Mouse (Mus musculus) frontal cortex, adult 2 months (tissue): Measurements from ENCODE around the gene Mbd3l1. TPM values are rescaled to one million over a fixed set of nuclear protein-coding genes. Genes with fewer than 3 reads are reported as not detected.
A peak's percentile ranks its signal among the peaks of the same experiment; 100 is the strongest.

Experiments
- DNase-seq, 2 experiments: peaks; one replicate each; pipeline ENCODE4 v3.0.0; 2022; ENCODE audit warnings: low spot score in 1 of 2; ENCODE audit errors: extremely low spot score in 1 of 2
- polyA plus RNA-seq: library from polyadenylated mRNA; depleted of rRNA; stranded (reverse); fragments of >200 nt; gene quantifications from 2 replicates; pipeline ENCODE4 v1.2.3, GENCODE M21; 2012; rRNA removed

Mbd3l1 gene
- polyA plus RNA-seq: not detected in 2 replicates

GRCm38 (mm10) chr9:18478168-18478567 is at the start of gene Mbd3l1, which contains the start of gene Zfp558:
Gene Mbd3l1 (plus strand): TSS chr9:18478359.
Gene Zfp558 (minus strand): TSS chr9:18478268.
- DNase-seq: no peak

DNA sequence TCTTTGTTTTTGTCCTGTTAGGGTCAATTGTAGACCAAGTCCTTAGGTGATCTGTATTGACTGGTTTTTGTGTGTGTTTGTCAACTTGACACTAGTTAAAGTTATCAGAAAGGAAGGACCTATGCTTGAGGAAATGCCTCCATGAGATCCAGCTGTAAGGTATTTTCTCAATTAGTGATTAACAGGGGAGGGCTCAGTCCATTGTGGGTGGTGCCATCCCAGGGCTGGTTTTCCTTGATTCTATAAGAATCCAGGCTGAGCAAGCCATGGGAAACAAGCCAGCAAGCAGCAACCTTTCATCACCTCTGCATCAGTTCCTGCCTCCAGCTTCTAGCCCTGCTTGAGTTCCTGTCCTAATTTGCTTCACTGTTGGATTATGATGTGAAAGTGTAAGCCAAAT is 47.8 kb upstream of the Mbd3l1 start, which contains the start of gene Mbd3l2:
Gene Mbd3l2 (plus strand): TSS at position 301 of the 400 bp plus-strand sequence.
- DNase-seq: no peak

DNA sequence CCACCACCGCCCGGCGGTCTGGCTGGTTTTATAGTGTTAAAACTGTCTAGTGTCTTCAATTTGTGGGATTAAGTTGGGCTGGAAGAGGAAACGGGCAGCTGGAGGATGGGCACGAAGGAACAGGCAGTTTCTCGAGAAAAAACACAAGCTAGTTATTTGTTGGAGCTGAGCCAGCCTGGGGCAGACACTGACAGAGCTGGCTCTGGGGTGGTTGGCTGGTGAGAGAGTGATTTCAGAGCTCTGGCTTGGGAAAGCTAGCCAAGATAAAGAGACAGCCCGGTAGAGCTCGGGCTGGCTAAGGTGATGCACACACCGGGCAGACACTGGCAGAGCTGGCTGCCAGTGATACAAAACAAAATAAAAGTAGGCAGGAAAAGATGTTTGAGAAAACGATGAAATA is 46.5 kb upstream of the Mbd3l1 start:
- DNase-seq: peak in 1 of 2 experiments; percentile 0

- DNase-seq: no peak
Observed at GRCm38 (mm10) chr9:18456520-18456919, 21.6 kb upstream of the Mbd3l1 start.

- no peak for DNase-seq
Observed at GRCm38 (mm10) chr9:18467350-18467749, 10.8 kb upstream of the Mbd3l1 start.

GRCm38 (mm10) chr9:18468005-18468404 is 10.2 kb upstream of the Mbd3l1 start:
- DNase-seq: no peak

DNA sequence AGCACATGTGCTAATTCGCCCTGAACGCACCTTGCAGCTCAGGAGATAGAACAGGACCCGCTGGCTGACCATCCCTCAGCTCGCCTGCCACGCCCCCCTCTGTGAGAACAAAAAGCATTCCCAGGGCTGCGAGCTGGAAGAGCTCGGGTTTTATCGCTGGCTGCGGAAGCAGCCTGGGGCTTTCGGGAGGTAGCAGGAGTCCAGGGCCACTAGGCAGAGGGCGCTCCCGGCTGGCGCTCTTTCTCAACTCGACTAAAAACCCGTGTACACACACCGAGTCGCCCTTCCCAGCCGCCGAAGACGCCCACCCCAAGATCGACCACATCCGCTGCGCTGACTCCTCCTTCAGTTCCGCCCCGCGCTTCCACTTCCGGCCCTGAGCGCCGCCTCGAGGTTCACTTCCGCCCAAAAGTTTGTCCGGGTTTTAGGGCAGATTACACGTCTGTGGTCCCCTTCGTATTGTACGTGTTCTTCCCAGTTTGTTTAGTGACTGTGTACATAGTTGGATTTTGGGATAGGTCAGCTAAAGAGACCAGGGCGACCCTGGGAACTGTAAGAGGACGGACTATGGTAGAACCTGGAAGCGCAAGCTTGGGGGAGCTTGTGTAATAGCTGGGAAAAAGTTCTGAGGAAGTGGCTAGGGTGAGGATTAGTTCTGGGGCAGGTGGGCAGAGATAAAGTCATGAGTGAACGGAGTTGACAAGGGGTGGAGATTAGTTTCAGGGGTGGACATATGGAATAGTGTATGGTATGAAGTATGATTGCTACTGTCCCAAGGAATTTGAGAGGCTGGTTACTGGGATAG is 4.6 kb upstream of the Mbd3l1 start:
- peak; percentile 11 to 72 for DNase-seq

GRCm38 (mm10) chr9:18508098-18508497 is 29.9 kb downstream of the Mbd3l1 start:
- peak in 1 of 2 experiments; percentile 25 for DNase-seq

Other genes with a start within 250 kb of the Mbd3l1 start
- gene Chordc1, start 186.2 kb upstream of the Mbd3l1 start, polyA plus RNA-seq: 38.2 and 46.0 TPM in 2 replicates
- 0.88 TPM in 2 replicates for gene Naalad2, start 75.4 kb upstream of the Mbd3l1 start, polyA plus RNA-seq
- gene Ubtfl1, start 73.9 kb upstream of the Mbd3l1 start, polyA plus RNA-seq: not detected in 2 replicates
- not detected in 2 replicates for gene Mbd3l2, start 47.7 kb upstream of the Mbd3l1 start, polyA plus RNA-seq
- 1.8 and 2.6 TPM in 2 replicates for gene Zfp558, start 91 bp upstream of the Mbd3l1 start, polyA plus RNA-seq
- 0.36 TPM in 1 of 2 replicates, not detected in the other for gene Muc16, start 196.2 kb downstream of the Mbd3l1 start, polyA plus RNA-seq